In the genomic region with DNA sequence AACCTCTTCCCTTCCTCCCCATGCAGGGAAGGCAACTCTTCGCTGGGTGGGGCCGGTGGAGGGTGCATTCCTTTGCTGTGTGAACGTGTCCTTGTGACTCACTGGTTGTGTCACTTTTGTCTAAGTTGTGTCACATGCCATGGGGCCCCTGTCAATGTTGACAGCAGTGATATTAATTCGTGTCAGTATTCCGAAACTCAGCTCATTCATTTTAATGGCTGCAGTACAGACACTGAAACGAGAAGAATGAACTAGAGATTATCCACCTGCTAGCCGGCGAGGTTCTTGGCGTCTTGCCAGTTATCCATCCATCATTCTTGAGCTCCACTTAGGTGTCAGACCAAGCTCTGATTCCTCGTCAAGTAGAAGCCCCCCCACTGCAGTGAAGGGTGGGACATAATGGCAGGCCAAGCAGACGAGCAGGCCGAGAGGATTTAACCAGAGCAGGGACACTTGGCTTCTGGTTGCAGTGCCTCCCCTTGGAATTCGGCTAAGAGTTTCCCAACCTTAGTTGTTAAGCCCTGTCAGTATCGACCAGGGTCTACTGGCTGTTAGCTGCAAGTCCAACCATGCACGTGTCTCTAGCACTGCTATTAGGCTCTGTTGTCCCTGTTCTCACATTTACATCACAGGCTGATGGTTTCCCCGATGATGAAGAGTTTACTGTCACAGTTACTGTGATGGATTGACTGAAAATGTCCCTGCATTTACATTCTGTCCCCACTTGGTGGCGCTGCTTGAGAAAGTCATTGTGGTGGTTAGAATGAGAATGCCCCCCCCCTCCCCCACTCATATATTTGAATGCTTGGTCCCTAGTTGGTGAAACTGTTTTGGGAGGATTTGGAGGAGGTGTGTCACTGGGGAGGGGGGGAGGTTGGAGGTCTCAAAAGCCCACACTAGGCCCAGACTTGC, we compare ENCODE assay signal across 10 mouse cellular contexts.
DNase-seq lines count a peak whose midpoint lies in the region; ATAC-seq lines count a peak whose summit lies in the region.
"Had no signal": no experiment of that assay in that cellular context is flagged by ENCODE, and none has a peak within 500 bp of the region (broad histone marks: within the 10 kb centered on the region; RNA-seq: fewer than 3 reads in every experiment).

No protein-coding gene starts in this region.

- H3K4me3 ChIP-seq in heart, embryonic 14.5 days (ENCODE audit: control insufficient read depth in 1 of 2, insufficient read depth in 1 of 2, low read depth in 1 of 2, low read length in 2 of 2), result no peak overlapping the region
- H3K4me3 ChIP-seq in heart, embryonic 10.5 days, result no peak overlapping the region
- H3K4me3 ChIP-seq in hindbrain, embryonic 15.5 days, result no peak overlapping the region

- H3K9me3 ChIP-seq in heart, embryonic 14.5 days (ENCODE audit: control insufficient read depth, low read length), result no peaks in the 10 kb centered on the region
- H3K9me3 ChIP-seq in heart, embryonic 10.5 days, result no peaks in the 10 kb centered on the region
- H3K9me3 ChIP-seq in hindbrain, embryonic 15.5 days, result no peaks in the 10 kb centered on the region

- no peak overlapping the region for H3K9ac ChIP-seq in heart, embryonic 14.5 days (ENCODE audit: low read length)
- H3K9ac ChIP-seq in hindbrain, embryonic 15.5 days, result no peak overlapping the region

- H3K36me3 ChIP-seq in heart, embryonic 14.5 days (ENCODE audit: control insufficient read depth, insufficient read depth, low read length), result no peaks in the 10 kb centered on the region
- H3K36me3 ChIP-seq in heart, embryonic 10.5 days, result no peaks in the 10 kb centered on the region
- H3K36me3 ChIP-seq in hindbrain, embryonic 15.5 days, result no peaks in the 10 kb centered on the region

- WGBS in heart, embryonic 14.5 days, result 21% methylated on average over 17 of the region's 17 CpGs
- 42% methylated on average over 17 of the region's 17 CpGs for WGBS in heart, embryonic 10.5 days
- WGBS in hindbrain, embryonic 15.5 days, result 33% methylated on average over 17 of the region's 17 CpGs

- no peaks in the 10 kb centered on the region for H3K27me3 ChIP-seq in heart, embryonic 14.5 days (ENCODE audit: control insufficient read depth, insufficient read depth, low read length)
- peaks cover 9% of the 10 kb centered on the region for H3K27me3 ChIP-seq in heart, embryonic 10.5 days (ENCODE audit: insufficient read depth, poor library complexity, severe bottlenecking)
- H3K27me3 ChIP-seq in hindbrain, embryonic 15.5 days, result no peaks in the 10 kb centered on the region

- DNase-seq in heart, embryonic 10.5 days (ENCODE audit: low spot score), result no peak
- DNase-seq in urinary bladder, postnatal 14 days (ENCODE audit: low spot score), result peak; percentile 52
- no peak for DNase-seq in urinary bladder, postnatal 10 days (ENCODE audit: low spot score)
- no peak for DNase-seq in c-Kit-positive CD71-positive TER-119-positive erythroid progenitor cells, embryonic 14.5 days (ENCODE audit: low spot score)
- DNase-seq in right cerebral cortex, adult 2 months (ENCODE audit: low spot score in 2 of 2), result no peak
- DNase-seq: gastrocnemius, postnatal 14 days; right cerebral cortex, postnatal 25 days had no signal

- peaks cover 13 to 16% of the 10 kb centered on the region in 2 experiments for H3K4me1 ChIP-seq in heart, embryonic 14.5 days (ENCODE audit: control insufficient read depth in 2 of 2, insufficient read depth in 2 of 2, low read length in 2 of 2)
- H3K4me1 ChIP-seq in heart, embryonic 10.5 days, result peaks cover 18% of the 10 kb centered on the region; the same call in 1 of the 2 replicates
- peaks cover 4% of the 10 kb centered on the region; the same call in 1 of the 2 replicates for H3K4me1 ChIP-seq in hindbrain, embryonic 15.5 days (replicated peaks)

- ATAC-seq in heart, embryonic 14.5 days (ENCODE audit: insufficient number of reproducible peaks, insufficient read depth, low FRiP score, low read depth), result peak; percentile 44
- 0 out of 2 replicates have a peak, but pooled peaks have one; percentile 32 for ATAC-seq in hindbrain, embryonic 15.5 days (ENCODE audit: low FRiP score, low read depth)
- no peak for ATAC-seq in frontal cortex, adult (ENCODE audit: low TSS enrichment)

- peak overlapping the region; percentile 65 to 76 for H3K27ac ChIP-seq in heart, embryonic 14.5 days (replicated peaks in 1 of 2; ENCODE audit: control insufficient read depth in 1 of 2, insufficient read depth in 1 of 2, low read depth in 2 of 2, low read length in 2 of 2)
- no peak overlapping the region for H3K27ac ChIP-seq in heart, embryonic 10.5 days
- H3K27ac ChIP-seq in hindbrain, embryonic 15.5 days (replicated peaks), result no peak overlapping the region

- H3K4me2 ChIP-seq in heart, embryonic 14.5 days (ENCODE audit: low read length), result peak overlapping the region; percentile 40
- no peak overlapping the region for H3K4me2 ChIP-seq in hindbrain, embryonic 15.5 days

Comparison
In these comparisons a context has a peak if more than half of its experiments do, and no peak if none do; other contexts are left out.
1. H3K27ac ChIP-seq: peak in heart, embryonic 14.5 days (2 of 2); none in heart, embryonic 10.5 days (single experiment) and hindbrain, embryonic 15.5 days (single experiment).